ENCODE assay signal across 8 mouse cellular contexts in the genomic region with DNA sequence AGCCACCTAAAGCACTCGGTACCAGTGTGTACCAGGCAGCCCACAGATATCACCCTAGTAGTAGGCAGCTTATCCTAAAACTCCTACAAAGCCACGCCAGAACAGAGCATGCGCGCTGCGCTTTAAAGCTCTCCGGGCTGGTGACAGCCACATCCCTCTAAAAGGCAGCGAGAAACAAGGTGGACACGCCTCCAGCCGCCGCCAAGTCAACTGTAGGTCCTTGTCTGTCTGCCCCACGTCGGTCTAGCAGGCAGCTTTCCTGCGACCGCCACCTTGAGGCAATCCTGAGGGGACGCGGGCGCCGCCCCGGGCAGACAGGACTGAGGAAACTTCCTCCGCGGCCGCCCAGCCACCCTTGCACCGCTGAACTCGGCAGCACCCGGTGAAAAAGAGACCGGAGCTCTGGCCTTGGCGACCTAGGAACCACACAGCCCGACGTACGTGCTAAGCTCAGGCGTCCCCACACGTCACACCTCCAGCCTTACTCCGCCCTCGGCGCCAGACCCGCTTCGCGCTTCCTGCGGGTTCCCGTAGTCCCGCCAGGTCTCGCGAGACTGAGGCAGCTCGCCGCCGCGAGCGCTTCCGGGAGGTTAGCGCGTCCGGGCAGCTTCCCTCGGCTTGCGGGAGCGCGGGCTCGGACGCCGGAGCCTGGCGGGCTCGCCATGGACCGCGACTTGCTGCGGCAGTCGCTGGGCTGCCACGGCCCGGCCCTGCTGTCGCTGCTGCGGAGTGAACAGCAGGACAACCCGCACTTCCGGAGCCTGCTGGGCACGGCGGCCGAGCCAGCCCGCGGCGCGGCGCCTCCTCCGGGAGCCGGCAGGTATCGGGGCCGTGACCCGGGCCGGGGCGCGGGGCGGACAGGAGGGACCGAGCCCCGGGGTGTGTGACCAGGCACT. TPM values are rescaled to one million over a fixed set of nuclear protein-coding genes. Genes with fewer than 3 reads are reported as not detected.
DNase-seq lines count a peak whose midpoint lies in the region; ATAC-seq lines count a peak whose summit lies in the region.

Ttc14 (plus strand) TSS at position 216 of the 896 bp plus-strand sequence.

- H3K9ac ChIP-seq in lung, embryonic 16.5 days (ENCODE audit: low read length): peak within 1 kb of the TSS; percentile 99

- peak; percentile 97 to 99 for ATAC-seq in hematopoietic stem cell, adult 5-6 weeks (replicated peaks in 1 of 2; ENCODE audit: insufficient read depth in 1 of 2, low FRiP score in 2 of 2, low TSS enrichment in 1 of 2, low read depth in 1 of 2, poor library complexity in 2 of 2, severe bottlenecking in 2 of 2)
- ATAC-seq in lung, embryonic 16.5 days (ENCODE audit: low read depth): peak; percentile 99

- WGBS in lung, embryonic 16.5 days: under 1% methylated on average over 90 of the region's 90 CpGs

- peak within 1 kb of the TSS; percentile 100 for H3K27ac ChIP-seq in lung, embryonic 16.5 days (ENCODE audit: low read length)

- peak; percentile 94 for DNase-seq in MEL-GATA-1-ER (ENCODE audit: extremely low read depth, low read depth)
- peak; percentile 97 for DNase-seq in cerebellum, adult 8-10 months
- peak; percentile 98 for DNase-seq in forelimb bud, embryonic 11.5 days (ENCODE audit: low read depth, low spot score)
- DNase-seq in layer of hippocampus, adult 9-10 months (ENCODE audit: low spot score): peak; percentile 79
- DNase-seq in ovary, postnatal 10 days (ENCODE audit: low spot score): peak; percentile 99
- DNase-seq in thymus, postnatal 10 days (ENCODE audit: low spot score in 2 of 2): peak; percentile 96 to 97

- H3K4me2 ChIP-seq in lung, embryonic 16.5 days (ENCODE audit: low read depth, low read length): peak within 1 kb of the TSS; percentile 76

- H3K9me3 ChIP-seq in lung, embryonic 16.5 days (ENCODE audit: control insufficient read depth, low read length): no peaks in the 10 kb centered on the region

- H3K36me3 ChIP-seq in lung, embryonic 16.5 days (ENCODE audit: control insufficient read depth, insufficient read depth, low read length): peaks cover 8% of the 10 kb centered on the region

- H3K4me1 ChIP-seq in lung, embryonic 16.5 days (replicated peaks; ENCODE audit: control insufficient read depth, insufficient read depth, low read length): peaks cover 14% of the 10 kb centered on the region

- H3K4me3 ChIP-seq in lung, embryonic 16.5 days (ENCODE audit: low read length): peak within 1 kb of the TSS; percentile 93

- H3K27me3 ChIP-seq in lung, embryonic 16.5 days (ENCODE audit: control insufficient read depth, insufficient read depth, low read depth, low read length): no peaks in the 10 kb centered on the region

RNA-seq across cellular contexts. Expression of gene Ttc14, which starts in this region (rescaled TPM):
- total RNA-seq in hematopoietic stem cell, adult 5-6 weeks (2017): 71.2 and 111 TPM in 2 replicates
- polyA plus RNA-seq in lung, embryonic 16.5 days (2015; fragmentation: Nextera tagmentation; extraction: Ambion mirVana): 58.4 and 58.5 TPM in 2 replicates

Comparison
In these comparisons a context has a peak if more than half of its experiments do, and no peak if none do; other contexts are left out.
1. Peak in every context shown above with its lines: DNase-seq, ATAC-seq, H3K4me3 ChIP-seq and H3K27ac ChIP-seq.